Mouse (Mus musculus) intestine, embryonic 15.5 days (tissue): Measurements from ENCODE around the gene Hspa5. TPM values are rescaled to one million over a fixed set of nuclear protein-coding genes. Genes with fewer than 3 reads are reported as not detected.
A peak's percentile ranks its signal among the peaks of the same experiment; 100 is the strongest.
"Not testable (repeated sequence)": the region's sequence is repeated elsewhere in the genome, so short reads cannot be mapped to it uniquely, and the experiment has no call there.

Source experiments
- ATAC-seq: fragments of 200-750 bp; cut with Nextera tagmentation; 2 replicates; pipeline ENCODE4 v1.8.0; 2017; ENCODE audit warnings: moderate TSS enrichment, moderate library complexity
- H3K27ac ChIP-seq: fragments of 300-500 bp; sonication (generic); 2 replicates; pipeline ENCODE4 v1.5.1; 2015; ENCODE audit warnings: mild to moderate bottlenecking, inconsistent platforms
- H3K27me3 ChIP-seq: fragments of 300-500 bp; sonication (generic); replicated peaks from 2 replicates; pipeline ENCODE4 v1.6.1; 2015; ENCODE audit warnings: inconsistent platforms
- H3K36me3 ChIP-seq: fragments of 300-500 bp; sonication (generic); 2 replicates; pipeline ENCODE4 v1.6.1; 2015; ENCODE audit warnings: inconsistent platforms
- H3K4me1 ChIP-seq: fragments of 300-500 bp; sonication (generic); replicated peaks from 2 replicates; pipeline ENCODE4 v1.6.1; 2015; ENCODE audit warnings: inconsistent platforms
- H3K4me2 ChIP-seq: fragments of 300-500 bp; sonication (generic); replicated peaks from 2 replicates; pipeline ENCODE4 v1.6.1; 2015; ENCODE audit warnings: mild to moderate bottlenecking, inconsistent platforms
- H3K4me3 ChIP-seq: fragments of 300-500 bp; sonication (generic); replicated peaks from 2 replicates; pipeline ENCODE4 v1.5.1; 2015; ENCODE audit warnings: inconsistent platforms
- H3K9ac ChIP-seq: fragments of 300-500 bp; sonication (generic); 2 replicates; pipeline ENCODE4 v1.6.1; 2015; ENCODE audit warnings: inconsistent platforms
- H3K9me3 ChIP-seq: fragments of 300-500 bp; sonication (generic); 2 replicates; pipeline ENCODE4 v1.6.1; 2016; ENCODE audit warnings: inconsistent platforms
- WGBS: fragments of 180-500 bp; shearing (Covaris S2); methylation state at CpG from one replicate; pipeline ENCODE4 v1.1.7; 2015; 5-methylcytosine and 5-hydroxymethylcytosine counted together
- polyA plus RNA-seq: library from polyadenylated mRNA; unstranded; fragments of >200 nt; fragmentation: Nextera tagmentation; extraction: Ambion mirVana; gene quantifications from 2 replicates; pipeline ENCODE4 v1.2.1, GENCODE M21; 2015

Hspa5 gene
- polyA plus RNA-seq, 1 experiment from 2014 or later, result 1,048 TPM

DNA sequence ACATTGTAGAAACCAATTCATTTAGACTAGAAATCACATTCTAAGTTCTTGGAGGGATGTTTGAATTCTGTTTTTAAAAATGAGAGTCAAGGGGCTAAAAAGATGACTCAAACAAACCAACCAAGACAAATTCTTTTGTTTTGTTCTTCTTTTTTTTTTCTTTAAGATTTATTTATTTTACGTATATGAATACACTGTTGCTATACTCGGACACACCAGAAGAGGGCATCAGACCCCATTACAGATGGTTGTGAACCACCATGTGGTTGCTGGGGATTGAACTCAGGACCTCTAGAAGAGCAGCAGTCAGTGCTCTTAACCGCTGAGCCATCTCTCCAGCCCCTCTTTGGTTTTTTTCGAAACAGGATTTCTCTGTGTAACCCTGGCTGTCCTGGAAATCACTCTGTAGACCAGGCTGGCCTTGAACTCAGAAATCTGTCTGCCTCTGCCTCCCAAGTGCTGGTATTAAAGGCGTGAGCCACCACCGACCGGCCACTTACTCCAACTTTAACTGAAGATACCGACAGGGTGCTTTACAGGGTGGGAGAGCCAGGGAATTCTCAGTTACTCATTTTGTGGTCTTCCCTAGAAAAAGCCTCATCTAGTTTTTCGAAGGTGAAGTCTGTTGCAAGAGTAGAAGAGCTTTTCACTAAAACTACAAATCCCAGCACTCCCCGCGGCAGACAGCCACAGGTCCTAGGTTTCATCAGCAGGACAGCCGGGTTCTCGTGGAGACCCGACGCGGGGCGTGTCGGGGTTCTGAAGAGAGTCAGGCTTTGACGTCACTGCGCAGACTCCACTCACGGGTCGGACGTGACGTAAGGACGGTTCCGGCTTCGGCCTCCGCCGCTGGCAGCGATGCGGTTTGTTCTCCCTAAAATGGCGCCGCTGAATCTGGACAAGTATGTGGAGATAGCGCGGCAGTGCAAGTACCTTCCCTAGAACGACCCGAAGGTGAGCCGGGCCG is 30.0 kb downstream of the Hspa5 start:
- ATAC-seq, result peak; percentile 96

DNA sequence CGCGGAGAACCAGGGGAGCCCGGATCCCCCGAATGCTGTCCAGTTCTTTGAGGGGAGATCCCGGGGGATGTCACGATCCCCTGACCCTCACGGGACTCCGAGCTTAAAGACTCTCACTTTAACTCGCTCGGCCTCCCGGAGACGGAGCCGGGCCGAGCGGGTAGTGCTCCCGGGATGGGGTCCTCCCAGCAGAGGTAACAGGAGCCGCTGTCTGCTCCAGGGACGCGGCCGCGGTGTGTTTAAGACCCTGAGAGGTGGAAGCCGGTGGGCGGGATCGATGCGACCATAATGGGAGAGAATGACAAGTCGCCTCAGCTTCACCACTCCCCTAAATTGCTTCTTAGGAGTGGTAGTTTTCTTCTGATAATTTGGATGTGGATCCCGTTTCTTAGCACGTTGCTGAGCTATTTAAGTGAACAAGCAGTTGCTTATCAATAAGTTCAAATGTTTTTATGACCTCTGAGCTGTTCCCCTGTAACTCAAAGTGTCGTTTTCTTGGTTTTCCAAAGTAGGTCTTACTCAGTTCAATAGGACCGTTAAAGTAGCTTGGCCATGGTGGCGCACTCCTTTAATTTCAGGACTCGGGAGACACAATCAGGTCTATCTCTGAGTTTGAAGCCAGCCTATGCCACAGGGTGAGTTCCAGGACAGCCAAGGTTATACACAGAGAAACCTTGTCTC is 30.9 kb downstream of the Hspa5 start:
- peak; percentile 63 for ATAC-seq
- H3K4me2 ChIP-seq, result peak overlapping the region; percentile 54
- peak overlapping the region; percentile 82 for H3K27ac ChIP-seq
- H3K9me3 ChIP-seq, H3K27me3 ChIP-seq, H3K36me3 ChIP-seq: not testable (repeated sequence)
- H3K4me3 ChIP-seq, result peak overlapping the region; percentile 67
- under 1% methylated on average over 29 of the region's 32 CpGs for WGBS
- H3K4me1 ChIP-seq, result peaks cover 13% of the 10 kb centered on the region
- peak overlapping the region; percentile 69 for H3K9ac ChIP-seq

More for the DNA sequence above, 30.0 kb downstream of the Hspa5 start:
- Histone ChIP-seq H3K36me3 (no peaks in the 10 kb centered on the region), H3K27me3 (no peaks in the 10 kb centered on the region), H3K4me1 (peaks cover 13% of the 10 kb centered on the region), H3K9me3 (no peaks in the 10 kb centered on the region), H3K4me2 (peak overlapping the region; percentile 39), H3K27ac (peak overlapping the region; percentile 82), H3K4me3 (peak overlapping the region; percentile 67), H3K9ac (peak overlapping the region; percentile 69)
- WGBS, result 6% methylated on average over 39 of the region's 39 CpGs

DNA sequence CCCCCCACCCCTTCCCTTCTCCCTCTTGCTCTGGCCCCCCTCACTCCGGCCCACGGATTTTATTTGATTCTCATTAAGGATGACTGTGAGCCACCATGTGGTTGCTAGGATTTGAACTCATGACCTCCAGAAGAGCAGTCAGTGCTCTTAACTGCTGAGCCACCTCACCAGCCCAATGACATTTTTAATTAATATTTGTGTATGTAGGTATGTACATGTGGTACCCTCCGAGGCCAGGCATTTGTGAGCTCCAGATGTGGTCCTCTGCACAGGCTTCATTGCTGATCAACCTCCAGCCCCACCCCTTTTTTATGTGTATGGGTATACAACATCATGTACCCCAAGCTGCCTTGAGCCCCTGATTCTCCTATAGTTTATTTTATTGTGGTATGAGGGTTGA is 32.0 kb downstream of the Hspa5 start:
- H3K4me2 ChIP-seq, result peak overlapping the region; percentile 46
- no peak overlapping the region for H3K27ac ChIP-seq
- WGBS, result 58% methylated on average over 3 of the region's 3 CpGs
- peak overlapping the region; percentile 17; the same call in 1 of the 2 replicates for H3K9ac ChIP-seq
- H3K36me3 ChIP-seq, result peaks cover 4% of the 10 kb centered on the region; the same call in 1 of the 2 replicates
- H3K4me3 ChIP-seq, result 0 out of 2 replicates have a peak overlapping the region, but pooled peaks have one; percentile 9
- H3K27me3 ChIP-seq, result no peaks in the 10 kb centered on the region
- ATAC-seq, result no peak
- H3K9me3 ChIP-seq, result no peaks in the 10 kb centered on the region
- H3K4me1 ChIP-seq, result peaks cover 13% of the 10 kb centered on the region

DNA sequence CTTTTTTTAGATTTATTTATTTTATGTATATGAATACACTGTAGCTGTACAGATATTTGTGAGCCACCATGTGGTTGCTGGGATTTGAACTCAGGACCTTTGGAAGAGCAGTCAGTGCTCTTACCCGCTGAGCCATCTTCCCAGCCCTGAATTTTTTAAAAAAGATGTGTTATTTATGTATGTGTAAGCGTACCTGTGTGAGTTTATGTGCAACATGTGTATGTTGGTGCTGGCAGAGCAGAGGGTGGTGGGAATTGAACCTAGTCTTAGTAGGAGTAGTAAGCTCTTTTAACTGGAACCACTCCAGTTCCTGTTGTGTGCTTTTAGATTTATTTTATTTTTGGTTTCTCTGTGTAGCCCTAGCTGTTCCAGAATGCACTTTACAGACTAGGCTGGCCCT is 32.4 kb downstream of the Hspa5 start:
- ATAC-seq, result no peak
- peaks cover 4% of the 10 kb centered on the region; the same call in 1 of the 2 replicates for H3K36me3 ChIP-seq
- no peaks in the 10 kb centered on the region for H3K27me3 ChIP-seq
- H3K4me2 ChIP-seq, result peak overlapping the region; percentile 46
- H3K27ac ChIP-seq, result no peak overlapping the region
- no peak overlapping the region for H3K9ac ChIP-seq
- peaks cover 10% of the 10 kb centered on the region for H3K4me1 ChIP-seq
- 93% methylated on average over 2 of the region's 2 CpGs for WGBS
- no peaks in the 10 kb centered on the region for H3K9me3 ChIP-seq
- no peak overlapping the region for H3K4me3 ChIP-seq

DNA sequence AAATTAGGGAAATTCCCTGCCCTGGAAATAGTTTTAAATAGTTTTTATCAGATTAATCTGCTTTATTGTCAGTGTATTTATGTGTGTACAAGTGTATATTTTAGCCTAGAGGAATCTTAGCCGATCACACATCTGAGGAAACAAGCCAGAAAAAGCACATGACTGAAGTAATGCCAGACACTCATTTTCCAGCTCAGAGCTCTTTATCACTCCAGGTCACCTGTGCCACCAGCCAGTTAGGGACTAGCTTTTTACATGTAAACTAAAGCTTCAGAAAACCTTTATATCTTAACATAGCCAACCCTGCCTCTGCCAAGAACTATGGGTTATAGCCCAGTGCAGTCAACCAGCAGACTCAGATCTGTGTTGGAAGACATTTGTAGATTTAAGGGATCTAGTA is 33.0 kb downstream of the Hspa5 start:
- Histone ChIP-seq H3K9ac (no peak overlapping the region), H3K36me3 (peaks cover 4% of the 10 kb centered on the region; the same call in 1 of the 2 replicates), H3K4me3 (no peak overlapping the region), H3K27me3 (no peaks in the 10 kb centered on the region), H3K27ac (no peak overlapping the region), H3K4me1 (peaks cover 10% of the 10 kb centered on the region), H3K4me2 (no peak overlapping the region), H3K9me3 (no peaks in the 10 kb centered on the region)
- 71% methylated on average over 1 of the region's 1 CpGs for WGBS
- ATAC-seq, result no peak

DNA sequence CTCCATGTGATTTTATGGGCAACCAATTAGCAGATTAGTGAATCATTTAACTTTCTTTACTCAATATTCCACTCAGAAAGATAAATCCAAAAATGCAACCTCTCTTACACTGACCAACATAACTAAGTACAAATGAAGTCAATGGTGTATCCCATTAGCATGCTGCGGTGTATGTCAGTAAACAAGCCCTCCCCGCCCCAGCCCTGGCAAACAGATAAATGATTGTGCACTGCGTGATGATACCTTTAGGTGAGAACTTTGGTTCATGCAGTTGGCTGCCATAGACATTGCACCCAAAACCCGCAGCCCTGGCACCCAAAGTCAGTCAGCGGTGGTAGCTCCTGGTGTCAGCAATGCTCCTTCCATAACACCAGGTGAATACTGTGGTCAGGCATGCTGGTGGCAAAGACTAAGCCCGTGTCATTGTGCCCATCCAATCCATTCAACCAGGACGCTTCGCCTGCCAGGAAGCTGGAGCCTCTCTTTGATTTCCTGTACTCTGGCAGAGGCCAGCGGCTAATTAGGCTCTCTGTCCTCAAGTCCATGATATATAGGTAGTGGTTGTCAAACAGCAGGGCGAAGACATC is 33.7 kb downstream of the Hspa5 start:
- no peak for ATAC-seq
- Histone ChIP-seq H3K27ac (no peak overlapping the region), H3K4me2 (no peak overlapping the region), H3K4me3 (no peak overlapping the region), H3K27me3 (no peaks in the 10 kb centered on the region), H3K36me3 (peaks cover 4% of the 10 kb centered on the region; the same call in 1 of the 2 replicates), H3K4me1 (peaks cover 8% of the 10 kb centered on the region), H3K9ac (no peak overlapping the region), H3K9me3 (no peaks in the 10 kb centered on the region)
- 90% methylated on average over 10 of the region's 10 CpGs for WGBS

DNA sequence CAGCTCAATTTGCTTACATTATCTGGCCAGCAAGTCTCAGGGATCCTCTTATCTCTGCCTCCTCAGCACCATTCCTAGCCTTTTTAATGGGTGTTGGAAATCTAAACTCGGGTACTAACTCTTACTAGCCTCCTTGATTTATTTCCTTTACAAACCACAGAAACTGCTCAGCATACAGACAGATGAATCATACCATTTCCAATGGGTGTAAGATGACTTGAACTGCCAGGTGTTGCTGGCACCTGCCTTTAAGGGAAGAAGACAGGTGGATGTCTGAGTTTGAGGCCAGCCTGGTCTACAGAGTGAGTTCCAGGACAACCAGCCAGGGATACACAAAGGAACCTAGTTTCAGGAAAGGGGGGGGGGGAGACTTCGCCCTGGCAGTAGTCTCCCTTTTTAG is 36.3 kb downstream of the Hspa5 start:
- Histone ChIP-seq H3K27ac (no peak overlapping the region), H3K36me3 (peaks cover 7% of the 10 kb centered on the region), H3K4me3 (no peak overlapping the region), H3K4me2 (no peak overlapping the region), H3K27me3 (no peaks in the 10 kb centered on the region), H3K9ac (no peak overlapping the region), H3K9me3 (no peaks in the 10 kb centered on the region), H3K4me1 (peaks cover 7% of the 10 kb centered on the region)
- WGBS, result 68% methylated on average over 2 of the region's 2 CpGs
- ATAC-seq, result no peak

DNA sequence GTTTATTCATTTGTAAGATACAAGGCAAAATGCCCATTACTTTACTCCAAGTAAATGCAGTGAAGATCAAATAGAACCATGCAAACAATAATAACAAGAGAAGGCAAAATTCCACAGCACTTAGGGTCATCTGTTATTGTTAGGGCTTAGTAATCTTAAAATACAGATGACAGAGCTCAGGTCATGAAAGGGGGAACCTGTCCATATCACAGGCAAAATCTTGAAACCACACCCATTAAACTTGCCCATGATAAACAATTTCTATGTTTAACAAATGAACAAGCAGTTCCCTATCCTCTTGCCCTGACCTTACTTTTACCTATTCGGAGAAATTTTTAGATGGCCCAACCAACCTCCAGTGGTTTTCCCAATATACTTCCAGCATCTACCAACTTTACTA is 37.8 kb downstream of the Hspa5 start:
- no peaks in the 10 kb centered on the region for H3K9me3 ChIP-seq
- 0 out of 2 replicates have a peak, but pooled peaks cover 2% of the 10 kb centered on the region for H3K4me1 ChIP-seq
- H3K9ac ChIP-seq, result no peak overlapping the region
- H3K27me3 ChIP-seq, result no peaks in the 10 kb centered on the region
- H3K4me3 ChIP-seq, result no peak overlapping the region
- no peak for ATAC-seq
- 87% methylated on average over 1 of the region's 1 CpGs for WGBS
- H3K27ac ChIP-seq, result no peak overlapping the region
- peaks cover 12% of the 10 kb centered on the region for H3K36me3 ChIP-seq
- H3K4me2 ChIP-seq, result no peak overlapping the region

DNA sequence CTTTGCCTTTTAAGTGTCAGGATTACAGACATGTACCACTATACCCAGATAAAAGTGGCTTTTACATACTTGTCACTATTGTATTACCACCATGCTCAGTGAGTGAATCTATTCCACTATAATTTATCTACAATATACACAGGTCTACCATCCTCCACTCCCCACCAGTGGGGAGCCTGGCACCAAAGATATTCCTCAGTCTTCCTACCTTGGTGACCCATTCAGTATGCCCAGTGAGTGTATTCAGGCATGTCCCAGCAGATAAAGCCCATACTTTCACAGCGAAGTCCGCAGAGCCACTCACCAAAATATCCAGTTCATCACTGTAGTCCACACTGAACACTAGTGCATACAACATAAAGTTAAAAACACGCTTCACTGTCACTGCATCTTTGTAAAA is 39.0 kb downstream of the Hspa5 start:
- Histone ChIP-seq H3K9ac (no peak overlapping the region), H3K4me3 (no peak overlapping the region), H3K27me3 (no peaks in the 10 kb centered on the region), H3K4me2 (no peak overlapping the region), H3K27ac (no peak overlapping the region), H3K36me3 (peaks cover 17% of the 10 kb centered on the region), H3K9me3 (no peaks in the 10 kb centered on the region), H3K4me1 (no peaks in the 10 kb centered on the region)
- WGBS, result 98% methylated on average over 3 of the region's 3 CpGs
- no peak for ATAC-seq

DNA sequence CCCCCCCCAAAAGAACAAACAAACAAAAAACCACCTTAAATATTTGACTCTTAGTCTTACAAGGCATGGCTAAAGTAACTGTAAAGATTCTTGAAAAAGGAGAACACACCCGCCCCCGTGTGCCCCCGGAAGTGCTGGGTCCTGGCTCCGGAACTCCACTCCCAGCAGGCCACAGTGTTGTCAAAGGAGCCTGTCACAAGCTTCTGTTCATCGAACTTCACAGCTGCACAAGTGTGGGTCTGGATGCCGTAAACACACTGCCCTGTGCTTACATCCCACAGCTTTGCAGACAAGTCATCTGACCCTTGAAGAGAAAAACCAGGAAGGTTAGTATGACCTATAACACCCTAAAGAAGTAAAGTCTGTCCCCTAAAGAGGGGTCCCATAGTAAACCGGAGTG is 40.9 kb downstream of the Hspa5 start:
- WGBS, result 80% methylated on average over 7 of the region's 7 CpGs
- no peak for ATAC-seq
- H3K9me3 ChIP-seq, result no peaks in the 10 kb centered on the region
- no peak overlapping the region for H3K4me3 ChIP-seq
- H3K36me3 ChIP-seq, result peaks cover 21% of the 10 kb centered on the region
- H3K4me1 ChIP-seq, result no peaks in the 10 kb centered on the region
- H3K27me3 ChIP-seq, result no peaks in the 10 kb centered on the region
- H3K4me2 ChIP-seq, result no peak overlapping the region
- H3K27ac ChIP-seq, result no peak overlapping the region
- H3K9ac ChIP-seq, result no peak overlapping the region

DNA sequence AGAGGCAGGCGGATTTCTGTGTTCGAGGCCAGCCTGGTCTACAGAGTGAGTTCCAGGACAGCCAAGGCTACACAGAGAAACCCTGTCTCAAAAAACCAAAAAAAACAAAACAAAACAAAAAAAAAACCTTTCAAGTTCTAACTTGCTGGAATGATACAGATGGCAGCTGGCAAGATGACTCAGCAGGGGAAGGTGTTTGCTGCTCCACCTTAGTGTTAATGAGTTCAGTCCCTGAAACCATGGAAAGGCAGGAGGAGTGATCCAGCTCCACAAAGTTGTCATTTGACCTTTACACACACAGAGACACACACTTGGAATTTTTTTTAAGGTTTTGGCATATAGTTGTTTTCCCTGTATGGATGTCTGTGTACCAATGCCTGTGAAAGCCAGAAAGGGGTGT is 44.1 kb downstream of the Hspa5 start:
- H3K9me3 ChIP-seq, H3K27ac ChIP-seq, H3K4me2 ChIP-seq, H3K4me1 ChIP-seq, H3K27me3 ChIP-seq, H3K9ac ChIP-seq, ATAC-seq, H3K4me3 ChIP-seq: not testable (repeated sequence)
- peaks cover 19% of the 10 kb centered on the region for H3K36me3 ChIP-seq
- 98% methylated on average over 2 of the region's 2 CpGs for WGBS

DNA sequence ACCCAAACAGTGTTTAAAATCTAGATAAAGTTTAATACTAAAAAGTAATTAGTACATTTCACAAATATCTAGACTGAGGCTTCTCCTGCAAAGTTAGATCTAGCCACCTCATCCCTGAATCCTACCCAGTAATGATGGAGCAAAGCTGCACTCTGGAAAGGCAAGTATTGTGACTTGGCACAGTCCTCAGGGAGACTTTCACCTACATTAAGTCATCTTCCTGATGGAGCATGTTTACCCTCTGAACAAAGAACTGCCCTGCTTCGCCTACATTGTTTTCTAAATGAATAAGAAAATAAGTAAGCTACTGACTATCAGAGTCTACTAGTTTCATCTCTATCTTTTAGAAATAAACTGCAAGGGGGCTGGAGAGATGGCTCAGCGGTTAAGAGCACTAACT is 46.7 kb downstream of the Hspa5 start:
- ATAC-seq, result no peak
- WGBS, result 87% methylated on average over 2 of the region's 2 CpGs
- peaks cover 15% of the 10 kb centered on the region for H3K36me3 ChIP-seq

More for the DNA sequence above, 46.7 kb downstream of the Hspa5 start:
- Histone ChIP-seq H3K9me3 (no peaks in the 10 kb centered on the region), H3K4me2 (no peak overlapping the region), H3K4me3 (no peak overlapping the region), H3K4me1 (no peaks in the 10 kb centered on the region), H3K9ac (no peak overlapping the region), H3K27me3 (no peaks in the 10 kb centered on the region), H3K27ac (no peak overlapping the region)
